Mouse (Mus musculus) neural tube, embryonic 12.5 days (tissue): Measurements from ENCODE around the gene Neurl3. TPM values are rescaled to one million over a fixed set of nuclear protein-coding genes. Genes with fewer than 3 reads are reported as not detected.

Experiments used
- ATAC-seq: fragments of 200-750 bp; cut with Nextera tagmentation; 2 replicates; pipeline ENCODE4 v1.8.0; 2017; ENCODE audit warnings: low read depth, mild to moderate bottlenecking, moderate TSS enrichment, moderate library complexity; ENCODE audit not compliant: low FRiP score
- H3K27ac ChIP-seq: fragments of 300-500 bp; sonication (generic); 2 replicates; pipeline ENCODE4 v1.5.1; 2016
- H3K27me3 ChIP-seq: fragments of 300-500 bp; sonication (generic); replicated peaks from 2 replicates; pipeline ENCODE4 v1.6.1; 2016; ENCODE audit warnings: mild to moderate bottlenecking
- H3K36me3 ChIP-seq: fragments of 300-500 bp; sonication (generic); 2 replicates; pipeline ENCODE4 v1.6.1; 2016; ENCODE audit warnings: mild to moderate bottlenecking
- H3K4me1 ChIP-seq: fragments of 300-500 bp; sonication (generic); 2 replicates; pipeline ENCODE4 v1.6.1; 2016
- H3K4me2 ChIP-seq: fragments of 300-500 bp; sonication (generic); replicated peaks from 2 replicates; pipeline ENCODE4 v1.6.1; 2016; ENCODE audit warnings: mild to moderate bottlenecking
- H3K4me3 ChIP-seq: fragments of 300-500 bp; sonication (generic); 2 replicates; pipeline ENCODE4 v1.5.1; 2016
- H3K9ac ChIP-seq: fragments of 300-500 bp; sonication (generic); 2 replicates; pipeline ENCODE4 v1.6.1; 2016; ENCODE audit warnings: mild to moderate bottlenecking
- H3K9me3 ChIP-seq: fragments of 300-500 bp; sonication (generic); 2 replicates; pipeline ENCODE4 v1.6.1; 2016; ENCODE audit warnings: mild to moderate bottlenecking
- WGBS: fragments of 180-500 bp; shearing (Covaris S2); methylation state at CpG from one replicate; pipeline ENCODE4 v1.1.7; 2016; 5-methylcytosine and 5-hydroxymethylcytosine counted together
- polyA plus RNA-seq: library from polyadenylated mRNA; unstranded; fragments of >200 nt; fragmentation: Nextera tagmentation; extraction: Ambion mirVana; gene quantifications from 2 replicates; pipeline ENCODE4 v1.2.1, GENCODE M21; 2016

The Neurl3 gene
- polyA plus RNA-seq, 1 experiment from 2014 or later: 1.2 TPM

GRCm38 (mm10) chr1:36307121-36307494 lies 32.6 kb upstream of the Neurl3 start:
- no peak overlapping the region for H3K9ac ChIP-seq
- H3K27me3 ChIP-seq: peaks cover 24% of the 10 kb centered on the region; the same call in 1 of the 2 replicates
- no peak overlapping the region for H3K4me2 ChIP-seq
- no peak; the same call in 1 of the 2 replicates for ATAC-seq
- H3K27ac ChIP-seq: no peak overlapping the region
- H3K4me3 ChIP-seq: no peak overlapping the region
- no peaks in the 10 kb centered on the region for H3K36me3 ChIP-seq
- 72% methylated on average over 7 of the region's 7 CpGs for WGBS
- H3K4me1 ChIP-seq: peaks cover 22% of the 10 kb centered on the region
- no peaks in the 10 kb centered on the region for H3K9me3 ChIP-seq

- ATAC-seq: no peak
- Histone ChIP-seq H3K36me3 (no peaks in the 10 kb centered on the region), H3K4me2 (no peak overlapping the region), H3K4me3 (no peak overlapping the region), H3K9me3 (no peaks in the 10 kb centered on the region), H3K4me1 (peaks cover 22% of the 10 kb centered on the region), H3K27ac (no peak overlapping the region), H3K9ac (no peak overlapping the region), H3K27me3 (peaks cover 24% of the 10 kb centered on the region; the same call in 1 of the 2 replicates)
- 57% methylated on average over 6 of the region's 6 CpGs for WGBS
These were observed 31.6 kb upstream of the Neurl3 start for GRCm38 (mm10) chr1:36306120-36306519.

GRCm38 (mm10) chr1:36304764-36305163 lies 30.3 kb upstream of the Neurl3 start:
- ATAC-seq: no peak
- Histone ChIP-seq H3K4me1 (peaks cover 22% of the 10 kb centered on the region), H3K9me3 (no peaks in the 10 kb centered on the region), H3K27ac (no peak overlapping the region), H3K4me3 (no peak overlapping the region), H3K4me2 (no peak overlapping the region), H3K36me3 (no peaks in the 10 kb centered on the region), H3K9ac (no peak overlapping the region), H3K27me3 (peaks cover 18% of the 10 kb centered on the region; the same call in 1 of the 2 replicates)
- WGBS: 73% methylated on average over 7 of the region's 7 CpGs

GRCm38 (mm10) chr1:36303381-36304320 lies 29.2 kb upstream of the Neurl3 start:
- Histone ChIP-seq H3K4me1 (peaks cover 13% of the 10 kb centered on the region), H3K27ac (no peak overlapping the region), H3K36me3 (no peaks in the 10 kb centered on the region), H3K9ac (0 out of 2 replicates have a peak overlapping the region, but pooled peaks have one; percentile 42), H3K9me3 (no peaks in the 10 kb centered on the region), H3K27me3 (peaks cover 10% of the 10 kb centered on the region; the same call in 1 of the 2 replicates), H3K4me3 (peak overlapping the region; percentile 31), H3K4me2 (peak overlapping the region; percentile 74)
- WGBS: 9% methylated on average over 30 of the region's 30 CpGs
- no peak for ATAC-seq

- Histone ChIP-seq H3K9me3 (no peaks in the 10 kb centered on the region), H3K4me3 (peak overlapping the region; percentile 31), H3K4me2 (peak overlapping the region; percentile 74), H3K9ac (0 out of 2 replicates have a peak overlapping the region, but pooled peaks have one; percentile 42), H3K27ac (no peak overlapping the region), H3K4me1 (peaks cover 8% of the 10 kb centered on the region; the same call in 1 of the 2 replicates), H3K27me3 (peaks cover 9% of the 10 kb centered on the region; the same call in 1 of the 2 replicates), H3K36me3 (no peaks in the 10 kb centered on the region)
- WGBS: 17% methylated on average over 9 of the region's 9 CpGs
- ATAC-seq: no peak
These were observed 28.5 kb upstream of the Neurl3 start for GRCm38 (mm10) chr1:36302957-36303356.

- Histone ChIP-seq H3K4me3 (no peak overlapping the region), H3K36me3 (no peaks in the 10 kb centered on the region), H3K27me3 (peaks cover 9% of the 10 kb centered on the region; the same call in 1 of the 2 replicates), H3K27ac (no peak overlapping the region), H3K9ac (no peak overlapping the region), H3K4me1 (peaks cover 6% of the 10 kb centered on the region; the same call in 1 of the 2 replicates), H3K4me2 (no peak overlapping the region), H3K9me3 (no peaks in the 10 kb centered on the region)
- 82% methylated on average over 8 of the region's 8 CpGs for WGBS
- ATAC-seq: no peak
These were observed 27.8 kb upstream of the Neurl3 start for GRCm38 (mm10) chr1:36302273-36302672.

- H3K9me3 ChIP-seq: no peaks in the 10 kb centered on the region
- no peak for ATAC-seq
- H3K9ac ChIP-seq: no peak overlapping the region
- H3K36me3 ChIP-seq: no peaks in the 10 kb centered on the region
- WGBS: 88% methylated on average over 6 of the region's 6 CpGs
- H3K4me3 ChIP-seq: no peak overlapping the region
- H3K27me3 ChIP-seq: peaks cover 9% of the 10 kb centered on the region; the same call in 1 of the 2 replicates
- no peak overlapping the region for H3K4me2 ChIP-seq
- H3K27ac ChIP-seq: no peak overlapping the region
- H3K4me1 ChIP-seq: peaks cover 5% of the 10 kb centered on the region; the same call in 1 of the 2 replicates
These were observed 26.0 kb upstream of the Neurl3 start for GRCm38 (mm10) chr1:36300486-36300885.

- H3K9ac ChIP-seq: no peak overlapping the region
- no peaks in the 10 kb centered on the region for H3K9me3 ChIP-seq
- no peak overlapping the region for H3K4me3 ChIP-seq
- H3K27ac ChIP-seq: no peak overlapping the region
- H3K4me1 ChIP-seq: peaks cover 5% of the 10 kb centered on the region; the same call in 1 of the 2 replicates
- 72% methylated on average over 2 of the region's 2 CpGs for WGBS
- peaks cover 6% of the 10 kb centered on the region; the same call in 1 of the 2 replicates for H3K27me3 ChIP-seq
- H3K36me3 ChIP-seq: no peaks in the 10 kb centered on the region
- ATAC-seq: no peak
- no peak overlapping the region for H3K4me2 ChIP-seq
These were observed 25.2 kb upstream of the Neurl3 start for GRCm38 (mm10) chr1:36299676-36300075.

GRCm38 (mm10) chr1:36299126-36299525 lies 24.6 kb upstream of the Neurl3 start:
- ATAC-seq: no peak
- H3K4me1 ChIP-seq: peaks cover 5% of the 10 kb centered on the region; the same call in 1 of the 2 replicates
- 29% methylated on average over 13 of the region's 13 CpGs for WGBS
- no peak overlapping the region for H3K27ac ChIP-seq
- no peaks in the 10 kb centered on the region for H3K9me3 ChIP-seq
- no peaks in the 10 kb centered on the region for H3K36me3 ChIP-seq
- H3K27me3 ChIP-seq: peaks cover 6% of the 10 kb centered on the region; the same call in 1 of the 2 replicates
- no peak overlapping the region for H3K9ac ChIP-seq
- no peak overlapping the region for H3K4me2 ChIP-seq
- no peak overlapping the region for H3K4me3 ChIP-seq

GRCm38 (mm10) chr1:36298107-36298506 lies 23.6 kb upstream of the Neurl3 start:
- Histone ChIP-seq H3K9ac (no peak overlapping the region), H3K4me2 (no peak overlapping the region), H3K36me3 (no peaks in the 10 kb centered on the region), H3K9me3 (no peaks in the 10 kb centered on the region), H3K27ac (no peak overlapping the region), H3K27me3 (peaks cover 6% of the 10 kb centered on the region; the same call in 1 of the 2 replicates), H3K4me3 (no peak overlapping the region), H3K4me1 (peaks cover 3% of the 10 kb centered on the region; the same call in 1 of the 2 replicates)
- 73% methylated on average over 4 of the region's 4 CpGs for WGBS
- ATAC-seq: no peak

GRCm38 (mm10) chr1:36296466-36297149 lies 22.1 kb upstream of the Neurl3 start:
- Histone ChIP-seq H3K4me1 (no peaks in the 10 kb centered on the region), H3K27me3 (peaks cover 6% of the 10 kb centered on the region; the same call in 1 of the 2 replicates), H3K36me3 (no peaks in the 10 kb centered on the region), H3K4me3 (no peak overlapping the region), H3K27ac (no peak overlapping the region), H3K9me3 (no peaks in the 10 kb centered on the region), H3K4me2 (no peak overlapping the region), H3K9ac (no peak overlapping the region)
- no peak for ATAC-seq
- 79% methylated on average over 9 of the region's 9 CpGs for WGBS

GRCm38 (mm10) chr1:36294402-36294801 lies 19.9 kb upstream of the Neurl3 start:
- Histone ChIP-seq H3K27me3 (peaks cover 6% of the 10 kb centered on the region; the same call in 1 of the 2 replicates), H3K9ac (no peak overlapping the region), H3K4me1 (no peaks in the 10 kb centered on the region), H3K36me3 (no peaks in the 10 kb centered on the region), H3K9me3 (no peaks in the 10 kb centered on the region), H3K4me3 (no peak overlapping the region), H3K27ac (no peak overlapping the region), H3K4me2 (no peak overlapping the region)
- WGBS: 77% methylated on average over 3 of the region's 3 CpGs
- ATAC-seq: no peak
